Mouse (Mus musculus) central nervous system, embryonic 18 days (tissue): ENCODE data around the gene Snn. TPM values are rescaled to one million over a fixed set of nuclear protein-coding genes. Genes with fewer than 3 reads are reported as not detected.

ENCODE experiments used
- polyA plus RNA-seq: library from polyadenylated mRNA; depleted of rRNA; stranded (reverse); fragments of >200 nt; gene quantifications from 2 replicates; pipeline ENCODE4 v1.2.3, GENCODE M21; 2012; rRNA removed

Snn gene
- polyA plus RNA-seq: 216 and 223 TPM in 2 replicates

DNA sequence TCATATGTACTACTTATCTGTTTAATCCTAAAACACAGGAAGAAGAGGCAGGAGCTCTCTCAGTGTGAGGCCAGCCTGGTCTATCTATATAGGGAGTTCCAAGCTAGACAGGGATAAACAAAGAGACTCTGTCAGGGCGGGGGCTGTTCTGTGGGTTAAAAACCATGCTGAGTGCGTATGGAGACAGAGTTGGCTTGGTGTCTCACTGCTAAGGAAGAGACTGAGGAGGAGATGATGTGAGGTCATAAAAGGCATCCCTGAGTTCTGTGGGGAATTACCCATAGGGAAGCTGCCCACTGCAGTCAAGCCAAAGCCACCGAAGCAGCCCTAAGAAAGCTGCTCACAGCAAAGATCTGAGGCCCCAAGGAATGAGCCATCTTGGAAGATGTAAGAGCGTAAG lies at the start of gene Snn:
Snn (plus strand) TSS at position 301 of the 400 bp plus-strand sequence.

DNA sequence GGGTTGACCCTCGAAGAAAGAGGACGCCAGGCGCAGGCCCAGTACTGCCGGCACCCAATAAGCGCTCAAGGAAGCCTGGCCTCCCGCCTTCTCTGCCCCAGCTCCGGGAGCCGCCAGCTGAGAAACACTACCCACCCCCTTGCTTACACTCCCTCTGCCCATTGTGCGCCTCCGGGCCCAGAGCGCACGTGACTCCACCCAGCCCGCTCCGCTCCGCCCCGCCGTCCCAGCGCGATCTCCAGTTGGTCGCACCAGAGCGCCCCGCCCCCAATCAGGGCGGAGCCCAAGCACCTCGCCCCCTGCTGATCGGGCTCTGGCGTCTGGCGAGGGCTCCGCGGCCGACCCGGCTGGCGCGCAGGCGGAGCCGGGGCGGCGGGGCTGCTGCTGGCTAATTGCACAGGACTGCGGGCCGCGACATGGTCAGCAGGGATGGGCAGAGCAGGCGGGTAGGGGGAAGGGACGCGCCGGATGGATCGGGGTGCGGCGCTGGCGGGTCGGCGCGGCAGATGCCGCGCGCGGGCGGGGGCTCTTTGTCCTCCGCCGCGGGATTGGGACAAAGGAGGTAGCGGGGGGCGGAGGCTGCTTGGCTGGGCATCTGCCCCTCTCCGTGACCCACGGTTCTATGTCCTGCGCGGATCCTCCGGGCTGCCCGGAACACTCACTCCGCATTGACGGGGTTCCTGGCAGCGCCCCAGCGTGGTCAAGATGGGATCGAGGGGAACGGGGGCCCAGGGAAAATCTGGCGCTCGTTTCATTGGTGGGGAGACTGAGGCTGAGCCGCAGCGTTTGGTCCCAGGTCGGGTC lies 5.5 kb downstream of the Snn start, which contains the start of gene Litaf:
Litaf (minus strand) TSS at position 129 of the 804 bp plus-strand sequence.

Other genes starting within 250 kb of the Snn start
- gene Gm11172, start 248.0 kb upstream of the Snn start, polyA plus RNA-seq: not detected in 2 replicates
- 1.0 and 1.2 TPM in 2 replicates for gene Rmi2, start 225.9 kb upstream of the Snn start, polyA plus RNA-seq
- gene Litaf, start 5.2 kb downstream of the Snn start, polyA plus RNA-seq: 15.6 and 23.4 TPM in 2 replicates
- 27.0 and 27.5 TPM in 2 replicates for gene Txndc11, start 73.7 kb downstream of the Snn start, polyA plus RNA-seq
- gene Zc3h7a, start 115.4 kb downstream of the Snn start, polyA plus RNA-seq: 110 and 125 TPM in 2 replicates
- 63.0 and 67.6 TPM in 2 replicates for gene Rsl1d1, start 142.4 kb downstream of the Snn start, polyA plus RNA-seq
- gene Gspt1, start 193.4 kb downstream of the Snn start, polyA plus RNA-seq: 30.6 and 32.4 TPM in 2 replicates